Comparison of ENCODE assay signal across 18 mouse cellular contexts in the genomic region with DNA sequence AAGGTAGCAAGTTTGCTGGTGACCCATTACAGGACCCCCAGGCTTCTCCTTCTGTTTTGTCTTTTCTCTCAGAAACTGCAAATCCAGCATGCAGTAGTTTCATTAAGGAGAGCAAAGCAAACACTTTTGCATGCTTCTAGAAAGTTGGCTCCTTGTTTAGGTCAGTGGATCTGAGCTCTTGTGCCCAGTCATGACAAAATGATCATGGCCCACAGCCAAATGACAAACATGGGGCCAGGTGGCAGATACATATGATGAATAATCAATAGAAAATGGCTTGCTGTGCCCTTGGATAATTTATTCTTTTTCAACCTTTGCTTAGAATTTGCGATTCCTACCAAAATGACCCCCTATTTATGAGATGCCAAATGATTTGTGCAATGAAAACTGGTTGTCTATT. TPM values are rescaled to one million over a fixed set of nuclear protein-coding genes. Genes with fewer than 3 reads are reported as not detected.
"Had no signal": no experiment of that assay in that cellular context is flagged by ENCODE, and none has a peak within 500 bp of the region (broad histone marks: within the 10 kb centered on the region; RNA-seq: fewer than 3 reads in every experiment).

No protein-coding gene starts in this region.

- H3K4me1 ChIP-seq: midbrain, embryonic 13.5 days; neural tube, embryonic 12.5 days had no signal

- H3K9me3 ChIP-seq: limb, embryonic 12.5 days; midbrain, embryonic 13.5 days; neural tube, embryonic 12.5 days had no signal

- H3K4me2 ChIP-seq: limb, embryonic 12.5 days; midbrain, embryonic 13.5 days; neural tube, embryonic 12.5 days had no signal

- H3K27ac ChIP-seq: layer of hippocampus, adult 2 months; limb, embryonic 12.5 days; midbrain, embryonic 13.5 days; neural tube, embryonic 12.5 days; stomach, postnatal 0 days had no signal

- H3K9ac ChIP-seq: limb, embryonic 12.5 days; midbrain, embryonic 13.5 days; neural tube, embryonic 12.5 days had no signal

- H3K27me3 ChIP-seq: limb, embryonic 12.5 days; midbrain, embryonic 13.5 days; neural tube, embryonic 12.5 days had no signal

- H3K36me3 ChIP-seq: limb, embryonic 12.5 days; midbrain, embryonic 13.5 days; neural tube, embryonic 12.5 days had no signal

- ATAC-seq: midbrain, embryonic 13.5 days had no signal

- DNase-seq: kidney, adult 18-20 months; kidney, postnatal 10 days; kidney, postnatal 4 days; liver; thymus, postnatal 4 days had no signal

- H3K4me3 ChIP-seq: layer of hippocampus, adult 2 months; limb, embryonic 12.5 days; midbrain, embryonic 13.5 days; neural tube, embryonic 12.5 days had no signal

RNA-seq across cellular contexts. Expression of gene Myoc, which starts 0.9 kb away (rescaled TPM):
- total RNA-seq: megakaryocyte progenitor cell, adult 5-6 weeks; monocyte, adult 5-6 weeks; neutrophil, adult 5-6 weeks had no signal
- polyA plus RNA-seq: kidney, embryonic 14.5 days; limb, embryonic 12.5 days; liver, embryonic 16.5 days; midbrain, embryonic 13.5 days; neural tube, embryonic 12.5 days; stomach, postnatal 0 days had no signal

RNA-seq across cellular contexts. Expression of gene Myocos, which starts 18.2 kb away (rescaled TPM):
- total RNA-seq: layer of hippocampus, adult 2 months; layer of hippocampus, postnatal 10 days; left cerebral cortex, postnatal 36 days; megakaryocyte progenitor cell, adult 5-6 weeks; monocyte, adult 5-6 weeks; neutrophil, adult 5-6 weeks had no signal
- polyA plus RNA-seq: kidney, embryonic 14.5 days; limb, embryonic 12.5 days; liver, embryonic 16.5 days; lung, embryonic 16.5 days; midbrain, embryonic 13.5 days; neural tube, embryonic 12.5 days; stomach, postnatal 0 days had no signal
